Mouse (Mus musculus) MEL-GATA-1-ER (cell line): Measurements from ENCODE around the gene Gfod2.

Experiments used
- DNase-seq: peaks from one replicate; pipeline ENCODE4 v3.0.0-alpha.2; 2012; ENCODE audit warnings: low read depth; ENCODE audit errors: extremely low read depth

The Gfod2 gene

DNA sequence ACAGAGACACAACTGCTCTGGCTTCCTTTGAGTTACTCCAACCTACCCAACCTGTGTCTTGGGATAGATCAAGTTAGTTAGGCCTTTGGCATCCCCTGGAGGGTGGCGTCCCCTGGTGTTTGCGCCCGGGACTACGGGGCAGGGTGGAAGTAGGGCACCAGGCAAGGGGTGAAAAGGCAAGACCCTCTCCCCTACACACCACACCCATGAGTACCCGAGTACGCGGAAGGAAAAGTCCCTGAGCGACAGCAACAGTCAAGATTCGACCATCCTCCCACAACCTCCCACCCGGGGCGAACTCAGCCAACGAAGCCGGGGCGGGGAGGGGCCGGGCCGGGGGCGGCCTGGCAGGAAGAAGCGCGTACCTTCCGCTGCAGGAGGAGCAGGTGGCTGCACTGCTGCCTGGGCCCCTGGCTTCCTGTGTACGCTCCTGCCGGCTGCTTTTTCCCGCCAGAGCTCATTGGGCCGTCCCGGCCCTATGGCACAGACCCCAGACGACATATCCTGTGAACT is 72.6 kb downstream of the Gfod2 start, which contains the start of gene Carmil2:
Carmil2 (plus strand) TSS at position 479 of the 513 bp plus-strand sequence.
- DNase-seq = no peak

DNA sequence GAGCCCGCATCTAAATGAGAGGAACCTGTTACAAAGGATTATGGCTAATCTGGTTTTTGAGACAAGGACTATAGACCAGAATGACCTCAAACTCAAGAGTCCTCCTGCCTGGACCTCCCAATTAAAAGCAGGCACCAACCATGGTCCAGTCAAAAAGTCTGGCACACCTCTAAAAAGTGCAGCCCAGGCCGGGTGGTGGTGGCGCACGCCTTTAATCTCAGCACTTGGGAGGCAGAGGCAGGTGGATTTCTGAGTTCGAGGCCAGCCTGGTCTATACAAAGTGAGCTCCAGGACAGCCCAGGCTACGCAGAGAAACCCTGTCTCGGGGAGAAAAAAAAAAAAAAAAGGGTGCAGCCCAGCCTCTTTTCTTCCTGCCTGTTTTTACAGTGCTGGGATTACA is 73.1 kb downstream of the Gfod2 start:
- no peak for DNase-seq

DNA sequence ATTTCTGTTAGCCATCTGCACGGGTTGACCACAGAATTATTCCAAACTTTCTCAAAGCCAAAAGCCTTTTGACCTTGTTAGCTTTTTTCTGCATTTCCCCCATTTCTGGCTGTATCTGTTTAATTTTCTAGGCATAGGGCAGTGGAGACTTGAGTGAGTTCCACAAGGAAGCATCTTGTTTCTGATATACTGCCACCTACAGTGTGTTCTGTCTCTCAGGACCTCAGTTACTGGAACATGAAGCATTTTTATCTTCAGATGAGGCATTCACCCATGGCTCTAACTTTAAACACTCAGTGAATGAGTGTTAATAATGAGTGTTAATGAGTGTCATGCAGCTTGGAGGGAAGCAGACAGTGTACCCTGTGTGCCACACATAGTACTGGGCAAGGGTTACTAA is 80.6 kb downstream of the Gfod2 start:
- DNase-seq = no peak
